Mouse (Mus musculus): ENCODE results near the gene St6gal1. TPM values are rescaled to one million over a fixed set of nuclear protein-coding genes. Genes with fewer than 3 reads are reported as not detected.

St6gal1 gene
- polyA plus RNA-seq, 1 experiment from 2014 or later, result 39.9 TPM

- H3K27ac ChIP-seq (replicated peaks), result no peak overlapping the region
- no peak overlapping the region for H3K9ac ChIP-seq (replicated peaks)
- H3K27me3 ChIP-seq, result no peaks in the 10 kb centered on the region
- no peak overlapping the region for H3K4me2 ChIP-seq (replicated peaks)
- no peaks in the 10 kb centered on the region for H3K9me3 ChIP-seq
- H3K4me3 ChIP-seq, result no peak overlapping the region
- peaks cover 15% of the 10 kb centered on the region; the same call in 1 of the 2 replicates for H3K4me1 ChIP-seq
- 77% methylated on average over 6 of the region's 6 CpGs for WGBS
- H3K36me3 ChIP-seq, result no peaks in the 10 kb centered on the region; the same call in 1 of the 2 replicates
- no peak for ATAC-seq (ENCODE audit: low FRiP score, low read depth)
Observed at GRCm38 (mm10) chr16:23239583-23239982, 15.0 kb downstream of the St6gal1 start.

GRCm38 (mm10) chr16:23240049-23240949, 15.8 kb downstream of the St6gal1 start:
- no peak overlapping the region for H3K9ac ChIP-seq (replicated peaks)
- ATAC-seq (ENCODE audit: low FRiP score, low read depth), result 0 out of 2 replicates have a peak, but pooled peaks have one; percentile 16
- no peak overlapping the region for H3K4me3 ChIP-seq
- WGBS, result 76% methylated on average over 13 of the region's 13 CpGs
- H3K4me2 ChIP-seq (replicated peaks), result no peak overlapping the region
- H3K27me3 ChIP-seq, result no peaks in the 10 kb centered on the region
- no peak overlapping the region for H3K27ac ChIP-seq (replicated peaks)
- no peaks in the 10 kb centered on the region for H3K9me3 ChIP-seq
- no peaks in the 10 kb centered on the region; the same call in 1 of the 2 replicates for H3K36me3 ChIP-seq
- H3K4me1 ChIP-seq, result peaks cover 15% of the 10 kb centered on the region; the same call in 1 of the 2 replicates

- no peak overlapping the region; the same call in 1 of the 2 replicates for H3K27ac ChIP-seq (replicated peaks)
- ATAC-seq (ENCODE audit: low FRiP score, low read depth), result 0 out of 2 replicates have a peak, but pooled peaks have one; percentile 16
- H3K4me1 ChIP-seq, result peaks cover 15% of the 10 kb centered on the region; the same call in 1 of the 2 replicates
- no peaks in the 10 kb centered on the region for H3K27me3 ChIP-seq
- H3K4me3 ChIP-seq, result no peak overlapping the region
- H3K9ac ChIP-seq (replicated peaks), result no peak overlapping the region
- H3K9me3 ChIP-seq, result no peaks in the 10 kb centered on the region
- no peak overlapping the region for H3K4me2 ChIP-seq (replicated peaks)
- peaks cover 4% of the 10 kb centered on the region; the same call in 1 of the 2 replicates for H3K36me3 ChIP-seq
- WGBS, result 82% methylated on average over 5 of the region's 5 CpGs
Observed at GRCm38 (mm10) chr16:23240950-23241259, 16.4 kb downstream of the St6gal1 start.

- no peak for ATAC-seq (ENCODE audit: low FRiP score, low read depth)
- H3K9ac ChIP-seq (replicated peaks), result no peak overlapping the region
- 75% methylated on average over 5 of the region's 5 CpGs for WGBS
Observed at GRCm38 (mm10) chr16:23243726-23244425, 19.3 kb downstream of the St6gal1 start.

GRCm38 (mm10) chr16:23244486-23244885, 19.9 kb downstream of the St6gal1 start:
- H3K36me3 ChIP-seq, result peaks cover 4% of the 10 kb centered on the region; the same call in 1 of the 2 replicates
- H3K27ac ChIP-seq (replicated peaks), result no peak overlapping the region
- ATAC-seq (ENCODE audit: low FRiP score, low read depth), result no peak
- WGBS, result 90% methylated on average over 7 of the region's 7 CpGs
- H3K27me3 ChIP-seq, result no peaks in the 10 kb centered on the region
- no peak overlapping the region for H3K4me2 ChIP-seq (replicated peaks)
- peaks cover 10% of the 10 kb centered on the region; the same call in 1 of the 2 replicates for H3K4me1 ChIP-seq
- no peak overlapping the region for H3K9ac ChIP-seq (replicated peaks)
- no peaks in the 10 kb centered on the region for H3K9me3 ChIP-seq
- no peak overlapping the region for H3K4me3 ChIP-seq

More at GRCm38 (mm10) chr16:23243726-23244425, 19.3 kb downstream of the St6gal1 start:
- Histone ChIP-seq H3K4me1 (peaks cover 7% of the 10 kb centered on the region; the same call in 1 of the 2 replicates), H3K9me3 (no peaks in the 10 kb centered on the region), H3K4me3 (no peak overlapping the region), H3K36me3 (peaks cover 4% of the 10 kb centered on the region; the same call in 1 of the 2 replicates), H3K4me2 (replicated peaks) (no peak overlapping the region), H3K27me3 (no peaks in the 10 kb centered on the region), H3K27ac (replicated peaks) (no peak overlapping the region)

- H3K27me3 ChIP-seq, result no peaks in the 10 kb centered on the region
- H3K4me2 ChIP-seq (replicated peaks), result no peak overlapping the region
- H3K4me1 ChIP-seq, result peaks cover 27% of the 10 kb centered on the region
- no peak overlapping the region for H3K9ac ChIP-seq (replicated peaks)
- no peaks in the 10 kb centered on the region for H3K9me3 ChIP-seq
- WGBS, result 59% methylated on average over 4 of the region's 4 CpGs
- no peak overlapping the region for H3K27ac ChIP-seq (replicated peaks)
- no peak for ATAC-seq (ENCODE audit: low FRiP score, low read depth)
- H3K4me3 ChIP-seq, result no peak overlapping the region
- H3K36me3 ChIP-seq, result peaks cover 4% of the 10 kb centered on the region; the same call in 1 of the 2 replicates
Observed at GRCm38 (mm10) chr16:23249285-23249684, 24.7 kb downstream of the St6gal1 start.

- Histone ChIP-seq H3K36me3 (peaks cover 4% of the 10 kb centered on the region; the same call in 1 of the 2 replicates), H3K27me3 (no peaks in the 10 kb centered on the region), H3K4me2 (replicated peaks) (no peak overlapping the region), H3K9me3 (no peaks in the 10 kb centered on the region), H3K9ac (replicated peaks) (no peak overlapping the region), H3K4me3 (no peak overlapping the region), H3K27ac (replicated peaks) (no peak overlapping the region), H3K4me1 (peaks cover 27% of the 10 kb centered on the region)
- WGBS, result 73% methylated on average over 6 of the region's 6 CpGs
- no peak for ATAC-seq (ENCODE audit: low FRiP score, low read depth)
Observed at GRCm38 (mm10) chr16:23249762-23250161, 25.2 kb downstream of the St6gal1 start.

- Histone ChIP-seq H3K27ac (replicated peaks) (peak overlapping the region; percentile 47), H3K9ac (replicated peaks) (no peak overlapping the region), H3K4me1 (peaks cover 27% of the 10 kb centered on the region), H3K4me2 (replicated peaks) (no peak overlapping the region), H3K27me3 (no peaks in the 10 kb centered on the region), H3K4me3 (no peak overlapping the region), H3K36me3 (peaks cover under 1% of the 10 kb centered on the region; the same call in 1 of the 2 replicates), H3K9me3 (no peaks in the 10 kb centered on the region)
- ATAC-seq (ENCODE audit: low FRiP score, low read depth), result peak; percentile 44; the same call in 1 of the 2 replicates
- 42% methylated on average over 15 of the region's 15 CpGs for WGBS
Observed at GRCm38 (mm10) chr16:23250556-23251444, 26.3 kb downstream of the St6gal1 start.

GRCm38 (mm10) chr16:23251445-23251773, 26.9 kb downstream of the St6gal1 start:
- Histone ChIP-seq H3K27ac (replicated peaks) (peak overlapping the region; percentile 47; the same call in 1 of the 2 replicates), H3K9ac (replicated peaks) (no peak overlapping the region), H3K4me3 (no peak overlapping the region), H3K4me1 (peaks cover 28% of the 10 kb centered on the region), H3K4me2 (replicated peaks) (no peak overlapping the region), H3K9me3 (no peaks in the 10 kb centered on the region), H3K27me3 (no peaks in the 10 kb centered on the region), H3K36me3 (no peaks in the 10 kb centered on the region)
- ATAC-seq (ENCODE audit: low FRiP score, low read depth), result peak; percentile 72
- WGBS, result 49% methylated on average over 2 of the region's 2 CpGs

GRCm38 (mm10) chr16:23253620-23254019, 29.1 kb downstream of the St6gal1 start:
- Histone ChIP-seq H3K4me1 (peaks cover 47% of the 10 kb centered on the region), H3K9me3 (no peaks in the 10 kb centered on the region), H3K27me3 (no peaks in the 10 kb centered on the region), H3K9ac (replicated peaks) (no peak overlapping the region), H3K27ac (replicated peaks) (no peak overlapping the region), H3K4me2 (replicated peaks) (no peak overlapping the region), H3K4me3 (no peak overlapping the region), H3K36me3 (no peaks in the 10 kb centered on the region)
- 54% methylated on average over 6 of the region's 6 CpGs for WGBS
- no peak for ATAC-seq (ENCODE audit: low FRiP score, low read depth)

GRCm38 (mm10) chr16:23254062-23254461, 29.5 kb downstream of the St6gal1 start:
- Histone ChIP-seq H3K27ac (replicated peaks) (no peak overlapping the region), H3K4me2 (replicated peaks) (no peak overlapping the region), H3K9ac (replicated peaks) (no peak overlapping the region), H3K9me3 (no peaks in the 10 kb centered on the region), H3K36me3 (no peaks in the 10 kb centered on the region), H3K27me3 (no peaks in the 10 kb centered on the region), H3K4me3 (no peak overlapping the region), H3K4me1 (peaks cover 52% of the 10 kb centered on the region)
- WGBS, result 83% methylated on average over 1 of the region's 1 CpGs
- ATAC-seq (ENCODE audit: low FRiP score, low read depth), result no peak
